Mouse (Mus musculus) forebrain, embryonic 12.5 days (tissue): Measurements from ENCODE around the gene Prex1. TPM values are rescaled to one million over a fixed set of nuclear protein-coding genes. Genes with fewer than 3 reads are reported as not detected.

ENCODE experiments used
- ATAC-seq: fragments of 200-750 bp; cut with Nextera tagmentation; 2 replicates; pipeline ENCODE4 v1.8.0; 2017; ENCODE audit warnings: moderate TSS enrichment; ENCODE audit not compliant: low FRiP score
- H3K27ac ChIP-seq: fragments of 300-500 bp; sonication (generic); 2 replicates; pipeline ENCODE4 v1.5.1; 2016; ENCODE audit warnings: mild to moderate bottlenecking
- H3K27me3 ChIP-seq: fragments of 300-500 bp; sonication (generic); 2 replicates; pipeline ENCODE4 v1.6.1; 2016; ENCODE audit warnings: mild to moderate bottlenecking
- H3K36me3 ChIP-seq: fragments of 300-500 bp; sonication (generic); replicated peaks from 2 replicates; pipeline ENCODE4 v1.6.1; 2016; ENCODE audit warnings: mild to moderate bottlenecking
- H3K4me1 ChIP-seq: fragments of 300-500 bp; sonication (generic); 2 replicates; pipeline ENCODE4 v1.6.1; 2016
- H3K4me2 ChIP-seq: fragments of 300-500 bp; sonication (generic); 2 replicates; pipeline ENCODE4 v1.6.1; 2016; ENCODE audit warnings: mild to moderate bottlenecking, moderate library complexity
- H3K4me3 ChIP-seq: fragments of 300-500 bp; sonication (generic); replicated peaks from 2 replicates; pipeline ENCODE4 v1.5.1; 2016; ENCODE audit warnings: mild to moderate bottlenecking
- H3K9ac ChIP-seq: fragments of 300-500 bp; sonication (generic); 2 replicates; pipeline ENCODE4 v1.6.1; 2016; ENCODE audit warnings: mild to moderate bottlenecking
- H3K9me3 ChIP-seq: fragments of 300-500 bp; sonication (generic); 2 replicates; pipeline ENCODE4 v1.6.1; 2016
- WGBS: fragments of 180-500 bp; shearing (Covaris S2); methylation state at CpG from one replicate; pipeline ENCODE4 v1.1.7; 2016; 5-methylcytosine and 5-hydroxymethylcytosine counted together
- polyA plus RNA-seq: library from polyadenylated mRNA; unstranded; fragments of >200 nt; fragmentation: Nextera tagmentation; extraction: Ambion mirVana; gene quantifications from 2 replicates; pipeline ENCODE4 v1.2.1, GENCODE M21; 2016

The Prex1 gene
- polyA plus RNA-seq, 1 experiment from 2014 or later = 29.9 TPM

- Histone ChIP-seq H3K36me3 (peaks cover 20% of the 10 kb centered on the region), H3K4me3 (no peak overlapping the region), H3K9me3 (no peaks in the 10 kb centered on the region), H3K27me3 (no peaks in the 10 kb centered on the region), H3K27ac (no peak overlapping the region), H3K4me1 (peaks cover 4% of the 10 kb centered on the region; the same call in 1 of the 2 replicates), H3K9ac (no peak overlapping the region), H3K4me2 (no peak overlapping the region)
- ATAC-seq = no peak
- WGBS = 91% methylated on average over 18 of the region's 18 CpGs
These were observed 112.2 kb downstream of the Prex1 start for GRCm38 (mm10) chr2:166601420-166601819.

DNA sequence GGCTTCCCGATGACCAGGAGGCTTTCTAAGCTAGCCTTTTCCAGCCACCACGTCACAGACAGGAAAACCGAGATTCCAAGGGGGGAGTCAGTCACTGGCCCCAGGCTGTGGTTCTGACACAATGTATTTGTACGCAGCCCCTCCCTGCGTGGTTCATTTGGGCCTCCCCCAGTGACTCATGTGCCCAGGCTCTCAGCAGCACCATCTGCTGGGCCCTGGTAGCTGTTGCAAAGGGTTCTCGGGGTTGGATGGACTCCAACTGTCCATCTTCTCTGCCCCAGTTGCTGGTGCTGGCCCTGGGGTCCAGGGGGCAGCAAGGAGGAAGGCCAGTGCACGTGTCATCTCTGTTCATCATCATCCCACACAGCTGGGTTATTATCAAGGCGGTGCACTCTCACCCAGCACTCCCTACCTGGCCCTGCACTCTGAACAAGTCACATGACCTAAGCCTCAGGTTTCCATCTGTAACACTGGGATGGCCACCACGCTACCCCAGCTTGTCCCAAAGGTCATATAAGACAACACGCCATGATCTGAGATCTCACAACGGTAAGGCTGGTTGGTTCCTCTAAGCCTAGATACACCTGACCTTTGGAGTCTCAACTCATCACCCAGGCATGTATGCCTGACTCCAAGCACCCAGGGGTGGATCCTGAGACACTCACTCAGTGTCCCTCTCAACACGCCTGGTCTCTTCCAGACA lies 115.0 kb downstream of the Prex1 start:
- Histone ChIP-seq H3K36me3 (peaks cover 20% of the 10 kb centered on the region), H3K9me3 (no peaks in the 10 kb centered on the region), H3K4me1 (no peaks in the 10 kb centered on the region), H3K4me2 (no peak overlapping the region), H3K9ac (no peak overlapping the region), H3K27me3 (no peaks in the 10 kb centered on the region), H3K4me3 (no peak overlapping the region), H3K27ac (no peak overlapping the region)
- no peak for ATAC-seq
- WGBS = 85% methylated on average over 12 of the region's 12 CpGs

DNA sequence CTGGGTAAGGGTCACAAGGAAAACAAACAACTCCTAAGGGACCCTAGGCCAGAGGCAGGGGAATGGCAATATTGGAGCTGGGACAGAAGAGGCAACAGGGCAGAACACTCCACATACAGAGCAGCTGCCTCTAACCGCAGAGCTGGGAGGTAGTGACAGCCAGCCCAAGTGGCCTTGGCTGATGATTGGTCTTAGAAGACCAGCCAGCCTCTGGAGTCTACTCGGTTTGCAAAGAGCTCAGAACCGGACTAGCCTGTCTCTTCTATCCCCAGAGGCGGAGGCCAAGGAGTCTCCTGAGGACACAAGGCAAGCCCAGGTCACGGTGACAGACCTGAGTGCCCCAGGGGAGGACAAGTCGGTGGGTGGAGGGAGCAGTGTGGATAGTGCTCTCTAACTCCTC lies 115.9 kb downstream of the Prex1 start:
- 84% methylated on average over 6 of the region's 6 CpGs for WGBS
- H3K4me1 ChIP-seq = no peaks in the 10 kb centered on the region
- H3K4me3 ChIP-seq = no peak overlapping the region
- H3K9me3 ChIP-seq = no peaks in the 10 kb centered on the region
- no peak for ATAC-seq
- H3K4me2 ChIP-seq = no peak overlapping the region
- no peak overlapping the region for H3K27ac ChIP-seq
- H3K27me3 ChIP-seq = no peaks in the 10 kb centered on the region
- H3K9ac ChIP-seq = no peak overlapping the region
- H3K36me3 ChIP-seq = peaks cover 21% of the 10 kb centered on the region

- no peak overlapping the region for H3K27ac ChIP-seq
These were observed 121.4 kb downstream of the Prex1 start for GRCm38 (mm10) chr2:166592034-166592912.

DNA sequence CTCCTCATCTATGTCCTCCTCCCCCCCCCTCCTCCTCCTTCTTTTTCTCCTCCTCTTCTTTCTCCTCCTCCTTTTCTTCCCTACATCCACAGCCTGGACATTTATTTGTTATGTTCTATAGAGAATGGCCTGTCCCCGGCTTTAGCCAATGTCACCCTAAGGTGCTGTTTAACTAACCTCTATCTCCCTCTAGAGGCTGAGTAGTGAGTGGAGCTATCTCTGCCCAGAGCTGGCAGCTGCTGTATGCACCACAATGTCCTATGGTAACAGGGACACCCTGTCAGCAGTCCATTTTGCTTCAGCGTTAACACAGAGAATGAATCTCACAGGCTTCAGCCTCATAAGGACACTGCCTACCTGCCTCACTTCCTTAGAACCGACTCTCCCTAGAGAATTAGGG lies 129.1 kb downstream of the Prex1 start:
- 85% methylated on average over 3 of the region's 3 CpGs for WGBS
- H3K36me3 ChIP-seq = peaks cover 75% of the 10 kb centered on the region

More at GRCm38 (mm10) chr2:166592034-166592912, 121.4 kb downstream of the Prex1 start:
- WGBS = 45% methylated on average over 21 of the region's 21 CpGs
- Histone ChIP-seq H3K4me3 (no peak overlapping the region), H3K4me1 (no peaks in the 10 kb centered on the region), H3K4me2 (no peak overlapping the region), H3K9ac (no peak overlapping the region), H3K36me3 (peaks cover 21% of the 10 kb centered on the region; the same call in 1 of the 2 replicates), H3K9me3 (no peaks in the 10 kb centered on the region), H3K27me3 (no peaks in the 10 kb centered on the region)
- peak; percentile 51 for ATAC-seq

GRCm38 (mm10) chr2:166583292-166583691 lies 130.3 kb downstream of the Prex1 start:
- Histone ChIP-seq H3K9me3 (no peaks in the 10 kb centered on the region), H3K27ac (no peak overlapping the region), H3K9ac (no peak overlapping the region), H3K4me3 (no peak overlapping the region), H3K4me2 (no peak overlapping the region), H3K4me1 (no peaks in the 10 kb centered on the region), H3K27me3 (no peaks in the 10 kb centered on the region), H3K36me3 (peaks cover 69% of the 10 kb centered on the region)
- 93% methylated on average over 5 of the region's 5 CpGs for WGBS
- ATAC-seq = no peak

More for the DNA sequence above, 129.1 kb downstream of the Prex1 start:
- Histone ChIP-seq H3K4me1 (no peaks in the 10 kb centered on the region), H3K4me3 (no peak overlapping the region), H3K4me2 (no peak overlapping the region), H3K27me3 (no peaks in the 10 kb centered on the region), H3K27ac (no peak overlapping the region), H3K9ac (no peak overlapping the region), H3K9me3 (no peaks in the 10 kb centered on the region)
- no peak for ATAC-seq

DNA sequence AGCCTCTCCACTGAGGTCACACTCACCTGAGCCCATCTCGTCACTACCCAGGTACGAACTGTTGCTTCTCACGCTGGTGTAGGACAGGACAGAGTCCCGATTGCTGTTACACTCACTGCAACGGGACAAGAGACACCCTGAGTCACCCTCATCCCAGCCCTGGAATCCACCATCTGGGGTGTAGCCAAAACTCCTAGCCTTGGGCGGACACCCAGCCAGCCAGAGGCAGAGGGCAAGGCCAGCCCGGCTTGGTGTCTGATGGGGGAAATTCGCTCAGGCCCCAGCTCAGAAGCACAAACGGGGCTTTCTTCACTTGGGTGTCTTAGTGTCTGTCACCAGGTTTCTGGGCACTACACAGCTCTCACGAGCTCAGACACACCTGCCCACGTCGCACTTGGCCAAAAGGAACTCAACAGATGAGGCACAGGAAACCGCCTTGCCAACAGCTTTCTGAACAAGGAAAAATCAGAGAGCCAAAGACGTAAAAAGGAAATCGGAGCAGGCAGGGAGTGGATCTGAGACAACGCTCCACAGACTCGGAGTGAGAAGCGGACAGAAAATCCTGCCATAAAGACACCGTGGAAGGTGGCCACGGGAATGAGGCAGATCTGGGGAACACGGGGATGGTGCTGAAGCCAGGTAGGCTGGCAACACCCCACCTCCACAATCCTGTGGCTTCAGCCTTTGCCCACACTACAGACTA lies 131.6 kb downstream of the Prex1 start:
- H3K4me1 ChIP-seq = no peaks in the 10 kb centered on the region
- no peak overlapping the region for H3K9ac ChIP-seq
- no peaks in the 10 kb centered on the region for H3K27me3 ChIP-seq
- ATAC-seq = no peak
- no peak overlapping the region for H3K4me3 ChIP-seq
- no peak overlapping the region for H3K27ac ChIP-seq
- no peaks in the 10 kb centered on the region for H3K9me3 ChIP-seq
- H3K36me3 ChIP-seq = peaks cover 78% of the 10 kb centered on the region
- no peak overlapping the region for H3K4me2 ChIP-seq
- 93% methylated on average over 21 of the region's 21 CpGs for WGBS

- Histone ChIP-seq H3K4me2 (no peak overlapping the region), H3K27me3 (no peaks in the 10 kb centered on the region), H3K9me3 (no peaks in the 10 kb centered on the region), H3K36me3 (peaks cover 70% of the 10 kb centered on the region), H3K9ac (no peak overlapping the region), H3K4me1 (no peaks in the 10 kb centered on the region), H3K27ac (no peak overlapping the region), H3K4me3 (no peak overlapping the region)
- 92% methylated on average over 5 of the region's 5 CpGs for WGBS
- no peak for ATAC-seq
These were observed 133.8 kb downstream of the Prex1 start for GRCm38 (mm10) chr2:166579793-166580192.

GRCm38 (mm10) chr2:166579361-166579760 lies 134.3 kb downstream of the Prex1 start:
- ATAC-seq = no peak
- H3K4me2 ChIP-seq = no peak overlapping the region
- H3K4me1 ChIP-seq = no peaks in the 10 kb centered on the region
- H3K27ac ChIP-seq = no peak overlapping the region
- no peak overlapping the region for H3K4me3 ChIP-seq
- 84% methylated on average over 10 of the region's 10 CpGs for WGBS
- H3K27me3 ChIP-seq = no peaks in the 10 kb centered on the region
- H3K9me3 ChIP-seq = no peaks in the 10 kb centered on the region
- H3K36me3 ChIP-seq = peaks cover 67% of the 10 kb centered on the region
- H3K9ac ChIP-seq = no peak overlapping the region

DNA sequence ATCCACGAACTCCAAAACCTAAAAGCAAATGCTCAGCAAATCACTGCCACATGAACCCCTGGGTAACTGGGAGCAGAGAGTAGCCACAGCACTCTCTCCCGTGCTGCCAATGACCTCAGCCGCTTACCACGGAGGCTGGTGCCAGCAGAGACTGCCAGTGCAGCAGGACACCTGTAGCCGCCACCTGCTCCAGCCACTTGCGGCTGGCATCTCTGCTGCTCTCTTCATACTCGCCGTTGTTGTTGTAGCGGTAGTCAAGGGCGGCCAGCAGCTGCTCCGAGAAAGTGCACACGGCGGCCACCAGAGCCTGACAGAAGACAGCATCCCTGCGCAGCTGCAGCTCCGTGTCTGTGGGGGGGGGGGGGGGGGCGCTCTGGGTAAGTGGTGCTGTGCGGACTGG lies 138.2 kb downstream of the Prex1 start:
- Histone ChIP-seq H3K4me3 (no peak overlapping the region), H3K4me1 (no peaks in the 10 kb centered on the region), H3K9me3 (no peaks in the 10 kb centered on the region), H3K27ac (peak overlapping the region; percentile 61; the same call in 1 of the 2 replicates), H3K9ac (peak overlapping the region; percentile 12; the same call in 1 of the 2 replicates), H3K36me3 (peaks cover 50% of the 10 kb centered on the region), H3K27me3 (no peaks in the 10 kb centered on the region), H3K4me2 (no peak overlapping the region)
- 66% methylated on average over 16 of the region's 17 CpGs for WGBS
- ATAC-seq = peak; percentile 51

GRCm38 (mm10) chr2:166574934-166575333 lies 138.7 kb downstream of the Prex1 start:
- Histone ChIP-seq H3K4me3 (no peak overlapping the region), H3K9me3 (no peaks in the 10 kb centered on the region), H3K27ac (0 out of 2 replicates have a peak overlapping the region, but pooled peaks have one; percentile 61), H3K36me3 (peaks cover 48% of the 10 kb centered on the region), H3K4me1 (no peaks in the 10 kb centered on the region), H3K4me2 (no peak overlapping the region), H3K9ac (0 out of 2 replicates have a peak overlapping the region, but pooled peaks have one; percentile 12), H3K27me3 (no peaks in the 10 kb centered on the region)
- WGBS = 12% methylated on average over 7 of the region's 7 CpGs
- peak; percentile 54; the same call in 1 of the 2 replicates for ATAC-seq

DNA sequence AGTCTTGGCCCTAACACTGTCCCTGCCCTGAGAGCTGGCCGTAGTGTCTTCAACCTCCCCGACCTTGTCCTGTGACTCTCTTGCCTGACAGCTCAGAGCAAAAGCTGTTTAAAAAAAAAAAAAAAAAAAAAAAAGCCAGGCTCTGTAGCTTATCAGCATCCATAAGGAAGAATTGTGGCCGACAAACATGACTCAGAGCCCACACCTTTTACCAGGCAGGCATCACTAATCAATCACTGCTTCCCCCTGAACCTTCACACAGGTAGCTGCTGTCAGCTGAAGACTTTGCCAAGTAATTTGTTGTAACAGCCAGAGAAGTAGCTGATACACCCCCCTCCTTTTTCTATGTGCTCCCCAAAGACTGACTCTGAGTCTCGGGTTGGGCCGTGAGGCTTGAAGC lies 140.0 kb downstream of the Prex1 start:
- Histone ChIP-seq H3K4me1 (no peaks in the 10 kb centered on the region), H3K9ac (no peak overlapping the region), H3K36me3 (peaks cover 48% of the 10 kb centered on the region), H3K27ac (no peak overlapping the region), H3K9me3 (no peaks in the 10 kb centered on the region), H3K27me3 (no peaks in the 10 kb centered on the region), H3K4me2 (no peak overlapping the region), H3K4me3 (no peak overlapping the region)
- 97% methylated on average over 5 of the region's 5 CpGs for WGBS
- no peak for ATAC-seq
